Mouse (Mus musculus) hematopoietic stem cell, adult 5-6 weeks (primary cell): ENCODE results near the gene Nrm. TPM values are rescaled to one million over a fixed set of nuclear protein-coding genes. Genes with fewer than 3 reads are reported as not detected.
A peak's percentile ranks its signal among the peaks of the same experiment; 100 is the strongest.

Source experiments
- ATAC-seq, 2 experiments: fragments of 125-278 bp in 1 of 2; replicated peaks in 1 of 2; 2 replicates each; pipeline ENCODE4 v1.8.0; 2016 to 2017; ENCODE audit warnings: inconsistent platforms in 2 of 2, mild to moderate bottlenecking in 2 of 2, moderate number of reproducible peaks in 2 of 2, low read depth in 1 of 2, moderate TSS enrichment in 1 of 2; ENCODE audit not compliant: low FRiP score in 2 of 2, poor library complexity in 2 of 2, severe bottlenecking in 2 of 2, insufficient read depth in 1 of 2, low TSS enrichment in 1 of 2
- total RNA-seq: library from RNA; stranded (forward); fragments of 172-1452, 232-1000 nt; gene quantifications from 2 replicates; pipeline ENCODE4 v1.2.3, GENCODE M21; 2017

The Nrm gene
- total RNA-seq, 1 experiment from 2014 or later, result 53.1 TPM

GRCm38 (mm10) chr17:35850974-35851373, 10.1 kb upstream of the Nrm start:
- no peak; a peak in 1 of 4 replicates for ATAC-seq

GRCm38 (mm10) chr17:35859371-35859770, 1.7 kb upstream of the Nrm start:
- ATAC-seq, result no peak

- no peak for ATAC-seq
These were observed 1.3 kb upstream of the Nrm start for GRCm38 (mm10) chr17:35859835-35860234.

- no peak for ATAC-seq
These were observed 304 bp upstream of the Nrm start for GRCm38 (mm10) chr17:35860831-35861197.

GRCm38 (mm10) chr17:35864832-35865353, 3.8 kb downstream of the Nrm start:
- no peak for ATAC-seq

- no peak for ATAC-seq
These were observed 4.6 kb downstream of the Nrm start, which contains the start of gene Ppp1r18 for GRCm38 (mm10) chr17:35865481-35866280. TSS of gene Ppp1r18 (plus strand) at chr17:35865593.

GRCm38 (mm10) chr17:35866281-35866831, 5.2 kb downstream of the Nrm start:
- no peak for ATAC-seq

GRCm38 (mm10) chr17:35866911-35867890, 6.1 kb downstream of the Nrm start:
- ATAC-seq, result no peak

GRCm38 (mm10) chr17:35868165-35868820, 7.2 kb downstream of the Nrm start:
- 0 out of 4 replicates have a peak, but pooled peaks of 1 of the 2 experiments have one; percentile 4 for ATAC-seq

- no peak for ATAC-seq
These were observed 7.8 kb downstream of the Nrm start for GRCm38 (mm10) chr17:35868961-35869345.

- ATAC-seq, result no peak
These were observed 8.4 kb downstream of the Nrm start for GRCm38 (mm10) chr17:35869346-35870067.

- ATAC-seq, result peak; percentile 75 to 76
These were observed 9.2 kb downstream of the Nrm start for GRCm38 (mm10) chr17:35870151-35870883.

- no peak for ATAC-seq
These were observed 10.0 kb downstream of the Nrm start for GRCm38 (mm10) chr17:35870884-35871696.

- 0 out of 4 replicates have a peak, but pooled peaks of 1 of the 2 experiments have one; percentile 33 for ATAC-seq
These were observed 12.8 kb downstream of the Nrm start for GRCm38 (mm10) chr17:35873774-35874519.

- no peak for ATAC-seq
These were observed 13.6 kb downstream of the Nrm start for GRCm38 (mm10) chr17:35874721-35875120.
